Mouse (Mus musculus) embryonic stem cell, embryonic (primary cell): ENCODE measurements at regions not wholly inside any gene's neighbourhood (a gene's known extent, or its start where the extent isn't known, plus 50 kb on each side); places are given as distances from the start of the nearest gene placed in this dataset.
"Not testable (repeated sequence)": the region's sequence is repeated elsewhere in the genome, so short reads cannot be mapped to it uniquely, and the experiment has no call there.

ENCODE experiments used
- CTCF ChIA-PET, 4 experiments: fragments of 300-600 bp in 2 of 4; fragments of 350-600 bp in 2 of 4; sonication (Branson Sonifier 250); formaldehyde crosslinking; loops; one replicate each; lab custom pipeline; 2022; ENCODE audit warnings: inconsistent platforms in 2 of 4; lab: Charles Lee
- POLR2A ChIA-PET, 4 experiments: fragments of 300-600 bp in 2 of 4; fragments of 350-600 bp in 2 of 4; sonication (Branson Sonifier 250); formaldehyde crosslinking; loops; one replicate each; lab custom pipeline; 2022; ENCODE audit warnings: antibody characterized with exemption in 4 of 4, inconsistent platforms in 1 of 4; lab: Charles Lee

DNA sequence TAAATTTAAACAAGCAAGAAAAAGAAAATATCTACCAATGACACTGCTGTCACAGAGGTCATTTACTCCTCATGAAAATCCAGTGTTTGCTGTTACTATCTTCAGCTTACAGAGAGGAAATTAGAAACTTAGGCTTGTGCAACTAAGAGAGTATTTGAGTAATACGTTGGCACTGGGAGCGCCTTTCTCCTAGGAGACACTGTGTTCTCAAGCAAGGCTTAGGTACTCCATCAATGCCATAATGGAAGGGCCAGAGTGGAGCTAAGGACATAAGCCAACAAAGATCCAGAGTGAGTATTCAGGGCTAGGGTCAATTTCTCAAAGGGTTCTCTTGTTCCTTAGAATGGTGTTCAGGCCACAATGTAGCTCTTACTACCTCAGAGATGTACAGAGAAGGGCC lies 294.4 kb upstream of the Klf6 start:
- ChIA-PET CTCF (no interaction called here), POLR2A (no interaction called here)

DNA sequence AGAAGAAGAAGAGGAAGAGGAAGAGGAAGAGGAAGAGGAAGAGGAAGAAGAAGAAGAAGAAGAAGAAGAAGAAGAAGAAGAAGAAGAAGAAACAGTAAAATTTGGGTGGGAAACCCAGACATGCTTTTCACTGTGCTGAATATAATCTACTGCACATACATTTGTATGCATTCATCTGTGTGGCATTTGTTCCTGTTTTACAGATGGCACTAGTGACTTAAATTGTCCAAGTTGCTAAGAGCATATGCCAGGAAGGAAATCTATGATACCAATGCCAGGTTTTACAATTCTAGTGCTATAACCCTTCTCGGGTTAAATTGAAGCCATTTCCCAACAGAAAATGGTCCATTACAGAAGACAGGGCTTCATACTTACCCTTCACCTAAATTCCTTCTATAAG lies 291.7 kb upstream of the Klf6 start:
- ChIA-PET POLR2A (no interaction called here), CTCF (no interaction called here)

GRCm38 (mm10) chr13:5570386-5570785 lies 290.9 kb upstream of the Klf6 start:
- CTCF ChIA-PET: no interaction called here
- POLR2A ChIA-PET: interaction anchor here in 1 of 4 experiments (0.7 kb wide), 1 partner anchor 105 kb away, joined by 4 read pairs; no protein-coding TSS in a partner anchor

GRCm38 (mm10) chr13:5576568-5576967 lies 284.7 kb upstream of the Klf6 start:
- ChIA-PET CTCF (no interaction called here), POLR2A (no interaction called here)

GRCm38 (mm10) chr13:5583681-5584080 lies 277.6 kb upstream of the Klf6 start:
- POLR2A ChIA-PET, CTCF ChIA-PET: not testable (repeated sequence)

DNA sequence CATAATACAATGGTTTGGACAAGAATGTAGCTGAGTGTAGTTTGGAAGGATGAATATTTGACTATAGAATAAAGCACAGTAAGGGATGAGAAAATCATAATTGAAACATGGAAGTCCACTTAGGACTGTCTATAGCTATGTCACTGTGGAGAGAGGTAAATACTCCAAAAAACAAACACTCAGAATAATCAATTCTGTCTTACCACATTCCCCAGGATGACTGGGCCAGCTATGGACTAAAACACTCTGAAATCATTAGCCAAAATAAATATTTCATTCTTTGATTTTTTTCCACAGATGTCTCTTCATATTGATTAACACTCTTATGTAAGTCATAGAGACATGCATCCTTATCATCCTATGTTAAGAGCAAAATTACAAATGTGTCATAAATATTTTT lies 274.1 kb upstream of the Klf6 start:
- ChIA-PET POLR2A (no interaction called here), CTCF (no interaction called here)

GRCm38 (mm10) chr13:5591286-5591685 lies 270.0 kb upstream of the Klf6 start:
- CTCF ChIA-PET: no interaction called here
- POLR2A ChIA-PET: no interaction called here

- ChIA-PET CTCF (no interaction called here), POLR2A (no interaction called here)
Observed at GRCm38 (mm10) chr13:5591837-5592555, 269.3 kb upstream of the Klf6 start.

GRCm38 (mm10) chr13:5592556-5593061 lies 268.7 kb upstream of the Klf6 start:
- POLR2A ChIA-PET: no interaction called here
- CTCF ChIA-PET: no interaction called here

DNA sequence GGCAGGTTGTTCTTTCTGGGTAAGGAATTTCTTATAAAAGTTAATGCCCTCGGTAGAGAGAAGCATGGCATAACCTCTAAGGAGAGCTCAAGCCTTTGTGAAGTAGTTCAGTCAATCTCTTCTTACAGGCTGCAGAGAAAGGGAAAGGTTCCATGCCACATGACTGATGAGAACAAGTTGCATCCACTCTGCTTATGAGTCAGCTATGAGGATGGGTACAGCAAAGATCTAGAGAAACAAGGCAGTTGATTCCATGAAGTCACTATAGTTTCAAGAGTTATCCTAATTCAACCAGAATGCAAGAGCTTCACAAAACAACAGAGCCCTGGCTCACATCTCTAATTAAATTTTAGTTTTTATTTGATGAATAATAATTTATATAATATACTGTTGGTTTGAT lies 259.6 kb upstream of the Klf6 start:
- CTCF ChIA-PET: interaction anchor here in 1 of 4 experiments (0.6 kb wide), 1 partner anchor 487 kb away, joined by 3 read pairs; no protein-coding TSS in a partner anchor

GRCm38 (mm10) chr13:5603905-5604596 lies 257.2 kb upstream of the Klf6 start:
- POLR2A ChIA-PET: interaction anchor here in 1 of 4 experiments (0.6 kb wide), 1 partner anchor 89 kb away, joined by 3 read pairs; no protein-coding TSS in a partner anchor
- CTCF ChIA-PET: interaction anchor here in 1 of 4 experiments (0.6 kb wide), 1 partner anchor 701 kb away, joined by 3 read pairs; no protein-coding TSS in a partner anchor

More for the DNA sequence above, 259.6 kb upstream of the Klf6 start:
- POLR2A ChIA-PET: no interaction called here

- CTCF ChIA-PET: no interaction called here
Observed at GRCm38 (mm10) chr13:5605418-5605817, 255.9 kb upstream of the Klf6 start.

GRCm38 (mm10) chr13:5607462-5607861 lies 253.8 kb upstream of the Klf6 start:
- POLR2A ChIA-PET: no interaction called here
- CTCF ChIA-PET: no interaction called here

More at GRCm38 (mm10) chr13:5605418-5605817, 255.9 kb upstream of the Klf6 start:
- POLR2A ChIA-PET: no interaction called here

- ChIA-PET POLR2A (no interaction called here), CTCF (no interaction called here)
Observed at GRCm38 (mm10) chr13:5614186-5614737, 247.0 kb upstream of the Klf6 start.

DNA sequence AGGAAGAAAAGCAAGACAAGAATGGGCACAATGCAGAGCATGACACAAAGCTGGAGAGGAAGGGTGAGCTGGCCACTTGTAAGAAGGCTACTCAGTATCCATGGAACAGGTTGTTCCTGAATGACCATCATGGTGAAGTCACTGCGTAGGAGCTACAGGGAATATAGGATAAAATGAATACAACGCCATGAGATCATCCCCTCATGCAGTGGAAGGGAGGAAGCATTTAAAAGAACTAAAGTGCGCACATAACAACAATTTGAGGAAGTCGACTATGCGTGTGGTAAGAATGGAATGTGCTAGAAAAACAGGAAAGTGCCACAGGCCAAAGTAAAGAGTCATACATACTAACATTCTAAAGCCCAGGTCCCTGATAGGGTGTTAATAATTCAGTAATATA lies 246.4 kb upstream of the Klf6 start:
- CTCF ChIA-PET: no interaction called here
- POLR2A ChIA-PET: no interaction called here

- POLR2A ChIA-PET: no interaction called here
- CTCF ChIA-PET: no interaction called here
Observed at GRCm38 (mm10) chr13:5615327-5615726, 246.0 kb upstream of the Klf6 start.

- CTCF ChIA-PET: no interaction called here
Observed at GRCm38 (mm10) chr13:5628124-5628523, 233.2 kb upstream of the Klf6 start.

GRCm38 (mm10) chr13:5634960-5635359 lies 226.3 kb upstream of the Klf6 start:
- CTCF ChIA-PET: no interaction called here
- POLR2A ChIA-PET: no interaction called here

More at GRCm38 (mm10) chr13:5628124-5628523, 233.2 kb upstream of the Klf6 start:
- POLR2A ChIA-PET: no interaction called here

- CTCF ChIA-PET: no interaction called here
Observed at GRCm38 (mm10) chr13:5641743-5642510, 219.4 kb upstream of the Klf6 start.

More at GRCm38 (mm10) chr13:5641743-5642510, 219.4 kb upstream of the Klf6 start:
- POLR2A ChIA-PET: interaction anchor here in 1 of 4 experiments (0.8 kb wide), 1 partner anchor 17 kb away, joined by 3 read pairs; no protein-coding TSS in a partner anchor
